Mouse (Mus musculus): Measurements from ENCODE around the gene Tmod4. TPM values are rescaled to one million over a fixed set of nuclear protein-coding genes. Genes with fewer than 3 reads are reported as not detected.
"Not testable (repeated sequence)": the region's sequence is repeated elsewhere in the genome, so short reads cannot be mapped to it uniquely, and the experiment has no call there.

The Tmod4 gene
- polyA plus RNA-seq (2014; fragmentation: Nextera tagmentation; extraction: Ambion mirVana), result 0.97 TPM in 1 of 2 replicates, not detected in the other

DNA sequence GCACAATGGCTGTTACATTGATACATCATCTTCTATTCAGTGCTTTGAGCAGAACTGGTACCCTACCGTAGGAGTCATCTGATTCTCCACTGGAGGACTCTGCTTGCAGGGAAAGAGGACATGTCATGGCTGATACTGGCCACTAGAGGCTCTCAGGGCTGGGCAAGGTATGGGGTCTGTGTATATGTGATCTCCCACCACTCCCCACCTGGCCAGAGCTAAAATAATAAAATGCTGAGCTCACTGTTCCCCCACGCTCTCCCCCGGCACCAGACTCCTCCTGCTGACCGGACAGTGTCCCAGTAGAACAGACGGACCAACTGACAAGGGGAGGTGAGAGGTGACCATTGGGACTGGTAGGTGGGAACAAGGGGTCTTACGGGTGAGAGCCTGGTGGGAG is at the start of gene Tmod4:
Gene Tmod4 (plus strand): TSS at position 231 of the 400 bp plus-strand sequence.
- peaks cover 19% of the 10 kb centered on the region for H3K36me3 ChIP-seq (ENCODE audit: control insufficient read depth, insufficient read depth, low read length)
- no peaks in the 10 kb centered on the region for H3K9me3 ChIP-seq (ENCODE audit: control insufficient read depth, low read length)
- no peak within 1 kb of the TSS for H3K9ac ChIP-seq (ENCODE audit: low read length)
- no peak within 1 kb of the TSS for H3K27ac ChIP-seq (ENCODE audit: low read depth, low read length)
- no peak within 1 kb of the TSS for H3K4me3 ChIP-seq (ENCODE audit: low read depth, low read length)
- no peak for DNase-seq (ENCODE audit: low spot score, missing footprints)
- H3K4me1 ChIP-seq (ENCODE audit: control insufficient read depth, insufficient read depth, low read length), result no peaks in the 10 kb centered on the region
- H3K4me2 ChIP-seq, result no peak within 1 kb of the TSS
- 68% methylated on average over 6 of the region's 6 CpGs for WGBS
- no peaks in the 10 kb centered on the region for H3K27me3 ChIP-seq (ENCODE audit: control insufficient read depth, insufficient read depth, low read length)
- peak; percentile 49; the same call in 1 of the 2 replicates for ATAC-seq (ENCODE audit: low FRiP score)

DNA sequence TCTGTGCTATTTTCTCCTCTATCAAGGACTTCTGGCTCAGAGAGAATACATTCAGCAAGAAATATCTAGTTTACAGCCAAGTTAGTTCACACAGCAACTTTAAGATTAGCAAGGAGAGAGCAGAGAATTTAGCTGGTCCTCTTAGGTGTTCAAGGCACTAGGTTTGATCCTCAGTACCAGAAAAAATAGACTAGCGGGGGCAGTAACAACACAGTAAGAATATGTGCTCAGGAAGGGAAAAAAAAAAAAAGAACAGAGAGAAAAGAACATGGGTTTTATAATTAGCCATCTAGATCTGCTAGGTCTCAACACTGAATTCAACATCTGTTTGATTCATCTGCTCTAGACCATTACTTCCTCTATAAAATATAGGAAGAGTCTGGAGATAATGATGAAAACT is 36.2 kb upstream of the Tmod4 start:
- Histone ChIP-seq H3K27me3 (ENCODE audit: control insufficient read depth, insufficient read depth, low read length) (no peaks in the 10 kb centered on the region), H3K9me3 (ENCODE audit: control insufficient read depth, low read length) (no peaks in the 10 kb centered on the region), H3K36me3 (ENCODE audit: control insufficient read depth, insufficient read depth, low read length) (no peaks in the 10 kb centered on the region), H3K4me2 (no peak overlapping the region), H3K9ac (ENCODE audit: low read length) (no peak overlapping the region), H3K4me3 (ENCODE audit: low read depth, low read length) (no peak overlapping the region), H3K4me1 (ENCODE audit: control insufficient read depth, insufficient read depth, low read length) (no peaks in the 10 kb centered on the region), H3K27ac (ENCODE audit: low read depth, low read length) (no peak overlapping the region)
- ATAC-seq (ENCODE audit: low FRiP score) (no peak), DNase-seq (ENCODE audit: low spot score, missing footprints) (no peak)
- 97% methylated on average over 1 of the region's 1 CpGs for WGBS

DNA sequence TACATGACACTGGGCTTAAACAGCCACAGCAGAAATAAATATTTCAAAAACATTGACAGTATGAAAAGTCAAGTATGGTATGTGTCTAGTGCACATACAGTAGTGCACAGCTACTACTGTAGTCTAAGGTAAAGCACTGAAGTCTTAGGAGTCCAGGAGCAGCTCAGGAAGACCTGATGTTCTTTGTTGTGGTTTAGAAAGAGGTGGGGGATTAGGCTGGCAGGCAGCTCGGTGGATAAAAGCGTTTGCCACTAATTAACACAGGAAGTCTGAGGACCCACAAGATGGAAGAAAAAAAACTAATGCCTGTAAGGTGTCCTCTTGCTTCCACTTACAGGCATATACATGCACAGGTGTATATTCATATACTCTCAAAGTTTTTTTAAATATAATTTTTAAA is 23.4 kb upstream of the Tmod4 start:
- H3K27ac ChIP-seq (ENCODE audit: low read depth, low read length), result no peak overlapping the region
- H3K36me3 ChIP-seq (ENCODE audit: control insufficient read depth, insufficient read depth, low read length), result no peaks in the 10 kb centered on the region
- 39% methylated on average over 2 of the region's 2 CpGs for WGBS
- no peak for DNase-seq (ENCODE audit: low spot score, missing footprints)
- no peaks in the 10 kb centered on the region for H3K27me3 ChIP-seq (ENCODE audit: control insufficient read depth, insufficient read depth, low read length)
- ATAC-seq (ENCODE audit: low FRiP score), result no peak
- no peak overlapping the region for H3K9ac ChIP-seq (ENCODE audit: low read length)
- no peaks in the 10 kb centered on the region for H3K9me3 ChIP-seq (ENCODE audit: control insufficient read depth, low read length)
- H3K4me3 ChIP-seq (ENCODE audit: low read depth, low read length), result no peak overlapping the region
- peaks cover 8% of the 10 kb centered on the region for H3K4me1 ChIP-seq (ENCODE audit: control insufficient read depth, insufficient read depth, low read length)
- H3K4me2 ChIP-seq, result no peak overlapping the region

DNA sequence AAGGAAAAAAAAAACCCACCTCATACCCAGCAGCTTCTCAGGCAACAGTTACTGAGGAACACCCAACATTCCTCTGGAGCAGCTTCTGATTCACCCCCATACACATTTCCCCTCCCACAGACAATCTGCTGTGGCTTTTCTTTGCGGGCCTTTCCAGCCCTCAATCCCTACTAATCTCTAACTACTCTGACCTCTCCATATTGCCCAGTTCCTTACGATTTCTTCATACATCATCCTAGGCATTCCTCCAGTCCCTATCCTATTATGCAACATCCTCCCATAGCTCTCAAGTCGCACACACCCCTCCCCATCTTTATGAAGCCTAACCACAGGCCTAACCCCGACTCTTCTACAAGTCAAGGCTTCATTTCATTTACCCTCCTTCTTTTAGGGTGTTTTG is 19.2 kb upstream of the Tmod4 start:
- H3K36me3 ChIP-seq (ENCODE audit: control insufficient read depth, insufficient read depth, low read length), result no peaks in the 10 kb centered on the region
- 78% methylated on average over 4 of the region's 4 CpGs for WGBS
- H3K27ac ChIP-seq (ENCODE audit: low read depth, low read length), result no peak overlapping the region
- peaks cover 10% of the 10 kb centered on the region for H3K4me1 ChIP-seq (ENCODE audit: control insufficient read depth, insufficient read depth, low read length)
- no peaks in the 10 kb centered on the region for H3K27me3 ChIP-seq (ENCODE audit: control insufficient read depth, insufficient read depth, low read length)
- H3K4me2 ChIP-seq, result peak overlapping the region; percentile 75
- H3K9me3 ChIP-seq (ENCODE audit: control insufficient read depth, low read length), result no peaks in the 10 kb centered on the region
- DNase-seq (ENCODE audit: low spot score, missing footprints), result no peak
- ATAC-seq (ENCODE audit: low FRiP score), result no peak
- no peak overlapping the region for H3K9ac ChIP-seq (ENCODE audit: low read length)
- peak overlapping the region; percentile 96 for H3K4me3 ChIP-seq (ENCODE audit: low read depth, low read length)

DNA sequence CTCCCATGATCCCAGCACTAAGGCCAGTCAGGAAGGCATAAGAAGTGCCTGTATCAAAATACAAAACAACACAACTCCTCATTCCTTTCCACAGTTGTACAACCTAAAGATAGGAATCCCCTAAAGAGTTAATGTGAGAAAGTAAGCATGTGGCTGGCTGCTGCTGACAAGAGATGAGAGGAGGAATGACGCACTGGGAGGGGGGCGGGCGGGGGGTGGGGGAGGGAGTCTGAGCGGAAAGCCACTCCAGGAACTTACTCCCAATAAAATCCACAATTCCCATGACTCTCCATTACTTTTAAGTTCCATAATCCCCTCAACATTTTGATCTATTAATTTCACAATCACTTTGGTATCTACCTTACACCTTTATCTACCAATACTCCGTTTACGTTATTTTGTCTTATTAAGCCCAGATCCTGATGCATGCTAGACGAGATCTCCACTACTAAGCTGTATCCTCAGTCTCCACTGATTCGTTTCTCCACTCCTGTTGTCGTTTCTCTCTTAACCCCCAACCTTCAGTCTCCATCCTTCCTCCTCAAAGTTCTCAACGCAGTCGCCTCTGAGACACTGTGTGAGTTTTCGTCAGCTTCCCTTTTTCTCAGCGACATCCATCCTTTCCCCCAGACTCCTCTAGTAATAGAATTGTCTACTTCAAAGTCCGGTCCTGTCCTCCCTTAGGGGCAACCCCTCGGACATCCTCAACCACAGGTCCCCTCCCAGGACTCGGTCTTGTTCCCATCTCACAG is 18.5 kb upstream of the Tmod4 start:
- Histone ChIP-seq H3K36me3 (ENCODE audit: control insufficient read depth, insufficient read depth, low read length) (no peaks in the 10 kb centered on the region), H3K4me1 (ENCODE audit: control insufficient read depth, insufficient read depth, low read length) (peaks cover 10% of the 10 kb centered on the region), H3K9me3 (ENCODE audit: control insufficient read depth, low read length) (no peaks in the 10 kb centered on the region), H3K27ac (ENCODE audit: low read depth, low read length) (peak overlapping the region; percentile 71), H3K4me2 (peak overlapping the region; percentile 75), H3K4me3 (ENCODE audit: low read depth, low read length) (peak overlapping the region; percentile 96), H3K27me3 (ENCODE audit: control insufficient read depth, insufficient read depth, low read length) (no peaks in the 10 kb centered on the region), H3K9ac (ENCODE audit: low read length) (peak overlapping the region; percentile 92)
- WGBS, result under 1% methylated on average over 16 of the region's 16 CpGs
- DNase-seq (ENCODE audit: low spot score, missing footprints) (no peak), ATAC-seq (ENCODE audit: low FRiP score) (no peak)

DNA sequence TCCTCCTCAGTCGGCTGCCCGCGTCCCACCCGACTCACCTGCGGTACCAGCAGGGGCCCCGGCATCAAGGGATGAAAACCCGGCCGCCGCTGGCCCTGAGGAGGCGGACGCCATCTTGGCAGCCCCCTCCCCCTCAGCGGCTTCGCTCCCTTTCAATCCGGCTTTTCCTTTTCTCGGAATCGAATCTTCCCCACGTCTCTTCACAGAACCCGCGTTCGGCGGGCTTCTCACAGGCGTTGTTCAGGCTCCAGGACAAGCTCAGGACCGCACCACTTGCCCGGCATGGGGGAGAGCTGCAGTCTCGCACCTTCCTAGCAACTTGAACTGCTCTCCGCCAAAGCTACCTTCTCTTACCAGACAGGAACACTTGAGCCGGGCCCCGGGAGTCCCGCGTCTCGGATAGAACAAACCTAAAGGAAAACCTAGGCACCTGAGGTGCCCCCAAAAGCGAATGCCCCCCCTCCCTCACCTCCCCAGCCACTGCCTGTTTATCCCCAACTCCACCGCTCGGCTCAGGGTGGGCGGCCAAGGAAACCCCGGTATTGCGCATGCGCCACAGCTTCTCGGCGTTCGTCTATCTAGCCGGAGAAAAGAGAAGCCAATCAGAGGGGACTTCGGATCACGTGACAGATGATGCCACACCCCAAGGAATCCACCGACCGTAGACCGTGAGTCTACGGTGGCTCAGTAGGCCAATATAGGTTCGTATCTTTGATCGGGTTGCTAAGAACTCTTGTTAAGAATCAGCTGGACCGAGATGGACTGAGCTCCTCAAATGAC is 17.7 kb upstream of the Tmod4 start, which contains the start of gene Pip5k1a:
Gene Pip5k1a (minus strand): TSS at position 593 of the 780 bp plus-strand sequence.
- peak within 1 kb of the TSS; percentile 75 for H3K4me2 ChIP-seq
- H3K4me1 ChIP-seq (ENCODE audit: control insufficient read depth, insufficient read depth, low read length), result peaks cover 10% of the 10 kb centered on the region
- H3K27ac ChIP-seq (ENCODE audit: low read depth, low read length), result peak within 1 kb of the TSS; percentile 71
- peak; percentile 99 for DNase-seq (ENCODE audit: low spot score, missing footprints)
- no peaks in the 10 kb centered on the region for H3K36me3 ChIP-seq (ENCODE audit: control insufficient read depth, insufficient read depth, low read length)
- peak within 1 kb of the TSS; percentile 92 for H3K9ac ChIP-seq (ENCODE audit: low read length)
- peak within 1 kb of the TSS; percentile 96 for H3K4me3 ChIP-seq (ENCODE audit: low read depth, low read length)
- H3K9me3 ChIP-seq (ENCODE audit: control insufficient read depth, low read length), result no peaks in the 10 kb centered on the region
- under 1% methylated on average over 51 of the region's 51 CpGs for WGBS
- peak; percentile 90 for ATAC-seq (ENCODE audit: low FRiP score)
- no peaks in the 10 kb centered on the region for H3K27me3 ChIP-seq (ENCODE audit: control insufficient read depth, insufficient read depth, low read length)

DNA sequence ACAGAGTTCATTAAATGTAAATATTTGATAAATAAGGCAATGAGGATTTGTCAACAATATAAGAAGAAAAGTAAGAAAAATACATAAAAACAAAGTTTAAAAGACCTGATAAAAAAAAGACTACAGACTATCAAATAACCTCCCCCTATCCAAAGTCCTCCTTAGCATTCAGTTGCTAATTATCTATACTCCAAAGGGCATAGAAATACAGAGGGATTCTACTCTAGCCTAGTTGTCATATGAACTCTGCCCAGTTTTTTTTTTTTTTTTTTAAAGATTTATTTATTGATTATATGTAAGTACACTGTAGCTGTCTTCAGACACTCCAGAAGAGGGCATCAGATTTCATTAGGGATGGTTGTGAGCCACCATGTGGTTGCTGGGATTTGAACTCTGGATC is 17.0 kb upstream of the Tmod4 start:
- not testable (repeated sequence) for DNase-seq (ENCODE audit: low spot score, missing footprints); H3K9me3 ChIP-seq (ENCODE audit: control insufficient read depth, low read length); H3K27me3 ChIP-seq (ENCODE audit: control insufficient read depth, insufficient read depth, low read length); H3K27ac ChIP-seq (ENCODE audit: low read depth, low read length); H3K36me3 ChIP-seq (ENCODE audit: control insufficient read depth, insufficient read depth, low read length); ATAC-seq (ENCODE audit: low FRiP score); H3K4me3 ChIP-seq (ENCODE audit: low read depth, low read length)
- H3K4me2 ChIP-seq, result peak overlapping the region; percentile 75
- H3K4me1 ChIP-seq (ENCODE audit: control insufficient read depth, insufficient read depth, low read length), result peaks cover 14% of the 10 kb centered on the region
- H3K9ac ChIP-seq (ENCODE audit: low read length), result peak overlapping the region; percentile 58; the same call in 1 of the 2 replicates

DNA sequence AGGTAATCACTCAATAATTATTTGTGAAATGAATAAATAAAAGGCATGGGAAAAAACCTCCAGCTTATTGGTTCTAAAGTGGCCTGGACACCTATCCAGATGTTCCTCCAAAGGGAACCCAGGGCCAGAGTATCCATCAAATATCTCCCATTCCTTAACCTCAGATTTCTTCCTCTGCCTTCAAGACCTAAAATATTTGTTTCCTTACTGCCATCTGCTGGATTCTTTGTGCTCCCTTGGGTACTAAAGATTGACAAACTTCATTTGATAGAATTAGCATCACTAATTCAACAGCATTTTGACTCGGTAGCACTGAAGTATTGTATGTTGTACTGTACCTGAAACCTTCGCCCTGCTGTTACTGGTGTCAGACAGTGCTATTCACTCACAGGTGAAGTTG is 16.4 kb upstream of the Tmod4 start:
- Histone ChIP-seq H3K36me3 (ENCODE audit: control insufficient read depth, insufficient read depth, low read length) (no peaks in the 10 kb centered on the region), H3K4me2 (no peak overlapping the region), H3K4me1 (ENCODE audit: control insufficient read depth, insufficient read depth, low read length) (peaks cover 16% of the 10 kb centered on the region), H3K9me3 (ENCODE audit: control insufficient read depth, low read length) (no peaks in the 10 kb centered on the region), H3K27me3 (ENCODE audit: control insufficient read depth, insufficient read depth, low read length) (no peaks in the 10 kb centered on the region), H3K4me3 (ENCODE audit: low read depth, low read length) (no peak overlapping the region), H3K27ac (ENCODE audit: low read depth, low read length) (no peak overlapping the region), H3K9ac (ENCODE audit: low read length) (no peak overlapping the region)
- ATAC-seq (ENCODE audit: low FRiP score), result no peak
- DNase-seq (ENCODE audit: low spot score, missing footprints), result no peak
- WGBS, result 65% methylated on average over 2 of the region's 2 CpGs

All from midbrain, embryonic 11.5 days (tissue).